Mouse (Mus musculus) heart, adult 2 months (tissue): Measurements from ENCODE around the gene Atp11c.

Source experiments
- CTCF ChIP-seq: fragments of 200-600 bp; IDR thresholded peaks from 2 replicates; pipeline ENCODE4 v1.8.1; 2022; ENCODE audit warnings: antibody characterized with exemption, mild to moderate bottlenecking, moderate library complexity
- EP300 ChIP-seq: fragments of 200-500 bp; IDR thresholded peaks from 2 replicates; pipeline ENCODE4 v1.6.1; 2011; ENCODE audit warnings: low read depth, low read length, control low read depth; ENCODE audit not compliant: insufficient read depth
- POLR2A ChIP-seq: fragments of 200-500 bp; IDR thresholded peaks from 2 replicates; pipeline ENCODE4 v1.6.1; 2011; ENCODE audit warnings: mild to moderate bottlenecking, low read depth, low read length, control low read depth; ENCODE audit not compliant: insufficient read depth

DNA sequence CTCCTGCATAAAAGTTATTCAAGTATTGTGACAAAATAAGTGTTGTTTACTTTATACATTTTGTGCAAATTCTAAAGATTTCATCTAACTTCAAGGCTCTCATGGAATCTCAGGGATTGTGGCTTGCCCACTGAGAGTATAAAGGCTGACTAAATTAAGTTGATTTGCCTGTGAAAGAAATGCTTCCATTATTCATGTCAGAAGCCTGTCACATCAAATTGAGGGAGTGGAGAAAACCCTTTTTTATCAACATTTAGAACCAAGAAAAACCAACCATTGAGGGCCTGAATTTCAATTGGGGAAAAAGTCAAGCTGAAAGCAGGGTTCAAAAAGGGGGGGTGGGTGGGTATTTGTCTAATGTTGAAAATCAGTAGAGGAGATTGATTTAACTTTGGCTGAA, 23.5 kb downstream of the Atp11c start:
- no peak for TF ChIP-seq CTCF
- TF ChIP-seq POLR2A = no peak
- TF ChIP-seq EP300 = no peak
